Mouse (Mus musculus) kidney, adult 8-10 months (tissue): ENCODE data around the gene Acox2.
A peak's percentile ranks its signal among the peaks of the same experiment; 100 is the strongest.

ENCODE experiments used
- DNase-seq, 2 experiments: peaks; one replicate each; pipeline ENCODE4 v3.0.0; 2022

The Acox2 gene

DNA sequence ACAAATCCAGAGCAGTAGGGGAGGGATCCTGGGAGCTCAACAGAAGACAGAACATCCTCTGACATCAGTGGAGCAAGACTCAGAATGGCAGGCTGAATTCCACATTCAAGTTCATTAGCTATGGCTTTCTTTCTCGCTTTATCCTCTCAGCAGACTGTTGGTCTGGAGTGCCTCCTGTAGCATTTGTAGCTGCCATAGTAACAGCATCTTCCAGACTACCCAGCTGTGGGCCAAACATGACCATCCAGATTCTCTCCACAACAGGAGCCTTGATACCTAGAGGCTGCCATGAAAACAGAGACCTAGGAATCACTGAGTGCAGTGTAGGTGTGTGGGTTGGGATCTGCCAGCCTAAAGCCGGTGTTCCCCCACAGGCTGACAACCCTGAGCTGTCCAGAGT lies 49.3 kb downstream of the Acox2 start:
- DNase-seq, result no peak

DNA sequence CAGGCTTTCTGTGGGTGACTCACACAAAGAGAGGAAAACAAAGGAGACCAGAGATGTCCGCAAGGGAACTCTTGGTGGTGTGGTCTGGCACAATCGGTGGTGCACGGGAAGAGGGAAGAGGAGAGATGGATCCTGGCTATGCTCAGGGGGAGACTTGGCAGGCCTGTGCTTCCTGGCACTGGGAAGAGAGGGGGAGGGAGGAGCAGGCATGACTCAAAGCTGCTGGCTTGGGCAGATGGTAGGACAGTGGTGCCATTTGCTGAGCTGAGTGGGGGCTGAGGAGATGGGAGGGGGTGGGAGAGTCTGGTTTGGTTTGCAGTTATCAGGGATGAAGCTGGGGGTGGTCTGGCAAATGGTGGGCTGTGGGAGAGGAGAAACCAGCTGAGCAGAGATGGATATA lies 50.3 kb downstream of the Acox2 start:
- DNase-seq, result no peak

DNA sequence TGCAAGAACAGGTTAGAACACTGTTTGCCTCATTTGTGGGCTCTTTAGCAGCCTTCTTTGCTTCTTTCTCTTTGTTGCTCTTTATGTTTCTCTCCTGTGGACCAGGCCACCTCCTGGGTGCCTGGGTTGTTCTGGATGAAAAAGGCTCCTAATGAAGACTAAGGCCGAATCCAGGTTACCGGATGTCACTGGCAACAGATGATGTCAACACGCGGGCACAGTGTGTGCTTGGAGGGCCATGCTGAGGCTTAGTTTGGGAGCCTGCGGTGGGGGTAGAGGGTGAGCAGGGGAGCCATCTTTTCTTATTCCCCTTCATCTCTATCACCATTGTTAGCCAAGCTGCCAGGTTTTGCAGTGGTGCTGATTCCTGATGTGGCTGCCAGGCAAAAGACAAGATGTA lies 51.6 kb downstream of the Acox2 start:
- no peak for DNase-seq

DNA sequence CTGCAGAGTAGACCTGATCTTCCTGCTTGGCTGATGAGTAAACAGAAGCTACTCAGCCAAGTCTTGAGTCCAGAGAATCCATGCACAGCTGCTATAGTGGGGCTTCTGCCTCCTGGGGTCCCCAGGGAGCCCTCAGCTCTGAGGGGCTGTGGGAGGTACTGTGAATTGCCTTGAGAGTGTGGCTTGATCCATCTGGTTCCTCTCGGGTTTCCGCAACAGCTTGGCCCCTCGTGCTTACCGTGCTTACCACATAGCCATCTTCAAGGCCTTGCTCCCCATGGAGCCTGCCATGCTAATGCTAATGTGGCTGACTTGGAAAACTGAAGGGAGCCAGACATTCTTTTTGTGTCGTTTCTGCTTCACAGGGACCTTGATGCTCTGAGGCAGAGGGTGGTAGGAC lies 52.0 kb downstream of the Acox2 start:
- DNase-seq, result no peak

DNA sequence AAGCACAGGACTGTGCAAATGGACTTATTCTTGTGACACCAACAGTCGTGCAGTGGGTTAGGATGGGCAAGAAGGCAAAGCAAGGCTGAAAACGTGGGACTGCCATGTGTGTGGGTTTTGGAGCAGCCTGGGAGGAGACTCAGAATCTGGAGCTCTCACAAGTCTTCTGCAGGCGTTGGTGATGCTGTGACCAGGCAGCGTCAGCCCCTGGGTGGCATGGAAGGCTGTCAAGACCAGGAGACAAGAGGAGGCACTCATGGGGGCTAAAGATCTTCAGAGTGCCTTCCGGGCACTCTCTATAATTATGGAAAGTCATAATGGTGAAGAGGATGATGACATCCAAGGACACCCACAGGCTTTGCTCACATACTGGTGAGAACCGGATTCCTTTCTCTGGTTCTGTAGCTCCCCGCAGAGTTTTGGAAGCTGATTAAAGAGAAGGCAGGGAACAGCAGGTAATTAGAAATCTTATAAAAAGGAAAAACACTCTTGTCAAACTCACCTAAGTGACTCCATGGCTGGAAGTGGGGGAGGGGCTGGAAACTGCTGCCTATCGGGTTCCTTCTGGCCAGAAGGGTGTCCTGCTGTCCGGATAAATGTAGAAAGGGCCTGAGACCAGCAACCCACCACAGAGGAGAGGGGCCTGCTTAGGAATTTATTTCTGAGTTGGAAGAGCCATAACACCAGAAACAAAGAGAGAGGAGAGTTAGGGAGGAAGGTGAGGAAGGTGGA lies 52.8 kb downstream of the Acox2 start:
- DNase-seq, result no peak

DNA sequence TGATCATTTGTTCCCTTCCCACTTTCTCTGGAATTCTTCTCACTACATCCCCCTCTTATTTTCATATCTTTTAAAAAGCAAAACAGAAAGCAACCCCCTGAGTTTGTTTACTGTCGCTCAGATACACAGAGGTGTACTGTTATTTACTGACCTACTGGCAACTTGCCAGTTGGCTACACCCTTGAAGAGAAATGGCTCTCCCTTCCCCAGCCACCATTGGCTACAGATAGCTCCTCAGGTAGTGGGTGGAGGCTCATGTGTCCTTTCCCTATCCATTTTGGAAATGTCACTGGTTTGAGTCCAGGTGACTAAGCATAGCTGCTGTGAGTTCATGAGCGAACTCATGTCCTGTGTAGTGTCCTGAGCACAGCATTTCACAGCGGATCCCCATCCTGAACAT lies 57.4 kb downstream of the Acox2 start:
- no peak for DNase-seq

DNA sequence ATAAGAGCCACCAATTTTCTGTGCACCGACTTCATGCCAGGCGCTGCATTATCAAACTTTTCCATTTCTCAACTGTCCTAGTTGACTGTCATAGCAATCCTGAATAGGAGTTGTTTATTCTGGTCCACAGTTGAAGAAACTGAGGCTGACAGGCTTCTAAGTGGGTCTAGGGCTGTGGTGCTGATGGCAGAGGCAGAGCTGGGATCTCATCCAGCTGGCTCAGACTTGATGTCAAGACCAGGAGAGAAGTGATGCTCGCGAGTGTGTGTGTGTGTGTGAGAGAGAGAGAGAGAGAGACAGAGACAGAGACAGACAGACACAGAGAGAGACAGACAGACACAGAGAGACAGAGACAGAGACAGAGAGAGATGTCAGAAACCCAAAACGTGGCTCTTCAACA lies 58.4 kb downstream of the Acox2 start:
- no peak for DNase-seq

DNA sequence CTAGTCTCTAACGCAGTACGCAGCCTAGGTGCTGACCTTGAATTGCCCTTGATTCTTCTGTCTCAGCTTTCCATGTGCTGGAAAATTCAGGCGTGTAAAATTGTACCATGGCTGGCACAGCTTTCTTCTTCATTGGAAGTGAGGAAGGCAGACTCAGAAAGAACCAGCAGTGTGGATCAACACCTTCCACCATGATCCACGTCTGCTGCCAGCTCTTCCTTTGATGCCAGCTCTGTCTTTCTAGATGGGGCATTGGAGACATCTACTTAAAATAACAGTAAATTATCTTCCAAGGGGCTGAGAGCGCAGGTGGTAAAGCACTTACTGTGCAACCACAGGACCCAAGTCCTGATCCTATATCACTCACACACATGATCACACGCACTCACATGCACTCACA lies 66.4 kb downstream of the Acox2 start:
- DNase-seq, result no peak

DNA sequence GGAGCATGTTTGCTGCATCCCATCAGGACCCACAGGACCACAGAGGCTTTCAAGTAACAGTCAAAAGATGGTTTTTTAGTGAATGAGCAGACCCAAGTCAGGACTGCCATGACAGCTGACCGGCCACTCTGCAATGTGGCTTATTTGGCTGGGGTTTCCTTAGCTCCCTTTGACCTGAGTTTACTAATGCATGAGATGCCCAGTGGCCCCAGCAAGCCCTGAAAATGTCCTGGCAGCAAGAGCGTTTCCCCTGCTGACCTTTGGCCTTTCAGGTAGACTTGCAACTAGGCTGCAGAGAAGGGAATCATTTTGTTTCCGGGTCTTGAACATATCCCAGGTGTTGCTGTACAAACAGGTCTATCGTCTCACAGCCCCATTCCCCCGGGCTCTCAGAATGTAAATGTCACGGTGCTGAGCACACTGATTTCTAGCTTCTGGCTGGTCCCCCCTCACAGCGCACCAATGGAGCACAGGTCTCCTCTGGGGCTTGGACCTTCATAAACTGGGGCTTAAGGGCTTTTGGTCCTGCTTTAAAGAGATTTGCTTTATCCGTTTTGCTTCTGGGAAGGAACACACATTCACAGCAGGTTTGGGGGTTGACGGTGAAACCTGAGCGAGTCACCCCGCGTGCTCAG lies 67.7 kb downstream of the Acox2 start:
- no peak for DNase-seq

DNA sequence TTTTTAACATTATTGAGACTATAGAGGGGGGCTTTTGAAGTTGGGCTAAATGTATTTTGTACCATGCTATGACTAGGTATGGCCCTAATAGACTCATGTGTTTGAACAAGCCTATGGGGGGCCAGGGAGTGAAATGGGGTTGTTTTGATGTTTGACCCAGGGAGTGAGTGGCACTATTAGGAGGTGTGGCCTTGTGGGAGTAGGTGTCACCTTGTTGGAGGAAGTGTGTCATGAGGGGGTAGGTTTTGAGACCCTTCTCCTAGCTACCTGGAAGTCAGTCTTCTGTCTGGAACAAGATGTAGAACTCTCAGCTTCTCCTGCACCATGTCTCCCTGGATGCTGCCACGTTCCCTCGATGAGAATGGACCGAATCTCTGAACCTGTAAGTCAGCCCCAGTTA lies 68.6 kb downstream of the Acox2 start:
- no peak for DNase-seq

DNA sequence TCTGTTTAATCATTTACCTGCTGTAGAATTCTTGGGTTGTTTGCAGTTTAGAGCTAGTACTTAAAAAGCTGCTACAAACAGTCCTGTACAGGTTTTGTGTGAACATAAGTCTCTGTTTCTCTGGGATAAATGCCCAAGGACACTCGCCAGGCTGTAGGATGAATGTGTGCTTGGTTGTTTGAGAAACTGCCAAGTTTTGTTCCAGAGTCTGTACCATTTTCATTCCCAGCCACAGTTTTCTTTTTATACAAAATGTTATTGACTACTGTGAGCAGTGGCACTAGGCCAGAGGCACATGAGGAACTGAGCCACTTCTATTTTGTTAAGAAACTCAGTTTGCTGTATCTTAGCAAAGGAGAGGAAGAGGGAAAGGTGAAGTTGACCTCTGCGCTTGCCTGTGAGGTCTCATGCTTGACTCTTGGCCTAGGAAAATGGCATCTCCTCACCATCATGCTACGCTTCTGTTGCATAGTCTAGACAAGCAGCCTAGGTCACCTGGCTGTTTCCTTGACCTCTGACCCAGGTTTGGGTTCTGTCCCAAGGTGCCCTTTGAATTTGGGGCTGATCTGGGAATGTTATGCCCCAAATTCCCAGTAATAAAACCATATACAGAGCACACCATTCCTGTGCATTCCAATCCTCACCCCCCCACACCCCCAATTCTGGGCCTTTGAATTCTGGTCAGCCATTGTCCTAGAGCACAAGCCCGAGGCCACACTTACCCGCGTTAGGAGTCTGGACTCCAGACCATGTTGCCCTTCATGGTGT lies 72.7 kb downstream of the Acox2 start:
- peak in 1 of 2 experiments; percentile 39 for DNase-seq

DNA sequence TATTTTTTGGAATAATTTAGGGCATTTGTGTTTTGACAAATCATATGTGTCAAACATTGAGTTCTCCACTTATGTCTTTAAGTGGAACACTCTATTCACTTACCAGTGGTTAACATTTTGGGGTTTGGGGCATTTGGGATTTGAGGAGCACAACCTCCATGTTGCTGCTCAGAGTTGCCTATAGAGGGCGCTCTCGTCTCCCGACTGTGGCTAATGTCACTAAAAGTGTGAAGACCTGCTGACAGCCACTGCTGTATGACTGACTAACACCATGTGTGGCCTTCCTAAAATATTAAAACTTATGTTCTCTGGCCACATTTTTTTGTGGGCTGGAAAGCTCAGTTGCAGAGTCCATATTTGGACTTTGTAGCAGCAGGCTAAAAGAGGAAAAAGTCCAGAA lies 75.8 kb downstream of the Acox2 start:
- DNase-seq, result no peak

DNA sequence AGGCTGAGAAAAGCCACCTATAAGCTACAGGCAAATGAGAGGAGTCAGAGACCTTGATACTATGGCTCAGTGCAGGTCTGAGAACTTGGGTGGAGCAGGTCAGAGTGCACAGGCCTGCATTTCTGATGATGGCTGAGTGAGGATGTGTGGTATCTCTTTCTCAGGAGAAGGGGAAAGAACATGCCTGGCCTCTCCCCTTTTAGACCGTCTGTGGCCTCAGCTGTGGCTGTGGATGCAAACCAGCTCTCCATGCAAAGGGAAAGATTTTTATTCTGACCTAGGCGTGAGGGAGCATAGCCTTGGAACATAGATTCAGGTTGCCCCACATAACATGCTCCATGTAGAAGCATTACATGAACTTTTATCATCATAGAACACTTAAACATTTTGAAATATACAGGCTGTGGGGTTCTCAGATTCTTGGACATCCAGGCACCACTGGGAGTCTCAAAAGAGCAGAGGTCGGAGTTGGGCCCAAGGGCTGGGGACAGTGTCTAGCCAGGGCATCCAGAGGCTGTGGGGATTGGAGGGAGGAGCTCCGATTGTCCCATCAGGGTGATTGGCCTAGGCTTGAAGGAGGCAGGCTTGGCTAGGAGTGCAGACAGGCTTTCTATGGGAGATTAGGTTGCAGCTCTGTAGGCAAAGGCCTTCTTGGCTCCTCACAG lies 78.7 kb downstream of the Acox2 start:
- DNase-seq, result no peak

DNA sequence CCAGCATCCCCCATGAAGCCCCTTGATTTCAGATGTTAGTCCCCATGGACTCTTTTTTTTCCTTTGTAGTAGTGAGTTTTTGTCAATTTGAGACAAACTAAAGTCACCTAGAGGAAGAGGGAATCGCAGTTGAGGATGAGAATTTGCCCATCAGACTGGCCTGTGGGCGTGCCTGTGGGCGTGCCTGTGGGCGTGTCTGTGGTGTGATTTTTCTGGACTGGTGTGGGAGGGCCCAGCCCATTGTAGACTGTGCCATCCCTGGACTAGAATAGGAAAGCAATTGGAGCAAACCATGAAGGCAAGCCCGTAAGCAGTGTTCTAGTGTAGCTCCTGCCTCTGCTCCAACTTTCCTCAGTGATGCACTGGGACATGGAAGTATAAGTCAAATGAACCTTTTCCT lies 82.9 kb downstream of the Acox2 start:
- DNase-seq, result no peak
